Mouse (Mus musculus) heart, embryonic 11.5 days (tissue): Measurements from ENCODE around the gene Sgta. TPM values are rescaled to one million over a fixed set of nuclear protein-coding genes. Genes with fewer than 3 reads are reported as not detected.

Experiments
- ATAC-seq: fragments of 200-750 bp; cut with Nextera tagmentation; replicated peaks from 2 replicates; pipeline ENCODE4 v1.8.0; 2017; ENCODE audit warnings: moderate library complexity; ENCODE audit not compliant: insufficient number of reproducible peaks, low FRiP score, low TSS enrichment
- H3K27ac ChIP-seq: fragments of 300-500 bp; sonication (generic); 2 replicates; pipeline ENCODE4 v1.5.1; 2014; ENCODE audit warnings: mild to moderate bottlenecking, low read depth, low read length
- H3K27me3 ChIP-seq: fragments of 300-500 bp; sonication (generic); 2 replicates; pipeline ENCODE4 v1.6.1; 2014; ENCODE audit warnings: mild to moderate bottlenecking, low read length, mixed read lengths; ENCODE audit not compliant: control insufficient read depth, insufficient read depth
- H3K36me3 ChIP-seq: fragments of 300-500 bp; sonication (generic); 2 replicates; pipeline ENCODE4 v1.6.1; 2014; ENCODE audit warnings: mild to moderate bottlenecking, low read length, moderate library complexity, mixed read lengths; ENCODE audit not compliant: control insufficient read depth, insufficient read depth
- H3K4me1 ChIP-seq: fragments of 300-500 bp; sonication (generic); 2 replicates; pipeline ENCODE4 v1.6.1; 2014; ENCODE audit warnings: low read length; ENCODE audit not compliant: control insufficient read depth, insufficient read depth
- H3K4me2 ChIP-seq: fragments of 300-500 bp; sonication (generic); 2 replicates; pipeline ENCODE4 v1.6.1; 2014; ENCODE audit warnings: mild to moderate bottlenecking, moderate library complexity
- H3K4me3 ChIP-seq: fragments of 300-500 bp; sonication (generic); 2 replicates; pipeline ENCODE4 v1.5.1; 2014; ENCODE audit warnings: low read depth, low read length
- H3K9ac ChIP-seq: fragments of 300-500 bp; sonication (generic); 2 replicates; pipeline ENCODE4 v1.6.1; 2014; ENCODE audit warnings: mild to moderate bottlenecking, low read depth, low read length, moderate library complexity
- H3K9me3 ChIP-seq: fragments of 300-500 bp; sonication (generic); replicated peaks from 2 replicates; pipeline ENCODE4 v1.6.1; 2016; ENCODE audit warnings: low read length; ENCODE audit not compliant: control insufficient read depth
- WGBS: fragments of 180-500 bp; shearing (Covaris S2); extraction: QIAGEN DNeasy Blood & Tissue Kit; methylation state at CpG from one replicate; pipeline ENCODE4 v1.1.7; 2014; ENCODE audit not compliant: insufficient replicate concordance; 5-methylcytosine and 5-hydroxymethylcytosine counted together
- polyA plus RNA-seq: library from polyadenylated mRNA; unstranded; fragments of >200 nt; fragmentation: Nextera tagmentation; extraction: Ambion mirVana; gene quantifications from 2 replicates; pipeline ENCODE4 v1.2.1, GENCODE M21; 2014

Gene Sgta
- polyA plus RNA-seq, 1 experiment from 2014 or later, result 130 TPM

DNA sequence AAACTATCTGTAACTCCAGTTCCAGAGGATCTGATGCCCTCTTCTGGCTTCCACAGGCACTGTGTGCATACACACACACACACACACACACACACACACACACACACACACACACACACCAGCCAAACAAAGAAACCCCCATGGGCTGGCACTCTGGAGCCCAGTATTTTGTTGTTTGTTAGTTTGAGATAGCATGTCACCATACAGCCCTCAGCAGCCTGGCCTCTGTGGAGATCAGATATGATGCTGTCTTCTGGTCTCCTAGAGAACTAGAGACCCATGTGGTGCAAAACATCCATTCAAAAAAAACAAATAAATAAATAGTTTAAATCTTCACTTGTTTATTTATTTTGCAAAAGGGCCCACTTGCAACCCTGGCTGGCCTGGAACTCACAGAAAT, 31.8 kb downstream of the Sgta start:
- no peak for ATAC-seq
- Histone ChIP-seq H3K4me1 (peaks cover 10% of the 10 kb centered on the region; the same call in 1 of the 2 replicates), H3K36me3 (0 out of 2 replicates have a peak, but pooled peaks cover 2% of the 10 kb centered on the region), H3K9me3 (no peaks in the 10 kb centered on the region), H3K4me2 (no peak overlapping the region), H3K4me3 (no peak overlapping the region), H3K27me3 (peaks cover 29% of the 10 kb centered on the region), H3K9ac (no peak overlapping the region), H3K27ac (no peak overlapping the region)

DNA sequence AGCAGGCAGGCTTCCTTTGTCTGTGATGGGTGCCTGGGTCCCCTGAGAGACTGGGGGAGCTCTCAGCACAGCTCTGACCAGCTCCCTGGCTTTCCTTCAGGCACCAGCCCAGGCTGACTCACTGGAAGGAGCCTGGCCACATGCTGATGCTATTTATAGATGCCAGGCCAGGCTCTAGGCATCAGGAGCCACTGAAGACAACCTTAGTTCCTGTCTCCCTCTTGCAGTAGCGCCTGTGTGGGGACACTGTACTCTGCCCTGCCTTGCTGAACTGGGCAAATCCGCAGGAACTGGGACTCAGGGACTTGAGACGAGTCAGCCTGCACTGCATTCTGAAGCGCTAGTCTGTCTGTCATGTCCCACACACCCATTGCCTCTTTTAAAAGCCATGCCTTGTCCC, 32.6 kb downstream of the Sgta start:
- H3K4me2 ChIP-seq, result no peak overlapping the region
- H3K9ac ChIP-seq, result no peak overlapping the region
- peaks cover 34% of the 10 kb centered on the region for H3K27me3 ChIP-seq
- 57% methylated on average over 4 of the region's 4 CpGs for WGBS
- ATAC-seq, result no peak
- H3K4me3 ChIP-seq, result no peak overlapping the region
- no peaks in the 10 kb centered on the region for H3K9me3 ChIP-seq
- peaks cover 10% of the 10 kb centered on the region; the same call in 1 of the 2 replicates for H3K4me1 ChIP-seq
- H3K27ac ChIP-seq, result 0 out of 2 replicates have a peak overlapping the region, but pooled peaks have one; percentile 22
- H3K36me3 ChIP-seq, result 0 out of 2 replicates have a peak, but pooled peaks cover 2% of the 10 kb centered on the region

DNA sequence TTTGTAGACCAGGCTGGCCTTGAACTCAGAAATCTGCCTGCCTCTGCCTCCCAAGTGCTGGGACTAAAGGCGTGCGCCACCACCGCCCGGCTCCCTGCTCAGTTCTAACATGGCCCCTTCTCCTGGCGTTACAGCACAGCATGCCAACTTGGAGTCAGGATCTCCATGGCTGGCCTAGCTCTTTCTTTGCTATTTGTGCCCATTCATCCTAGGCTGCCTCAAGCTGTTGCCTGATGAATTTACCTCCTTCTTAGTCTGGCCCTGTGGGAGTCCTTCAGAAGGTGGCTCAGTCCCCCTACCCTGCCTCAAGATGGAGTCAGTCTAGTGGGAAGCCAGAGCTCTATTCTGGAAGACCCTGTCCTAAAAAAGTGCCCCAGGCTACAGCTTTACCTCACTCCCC, 33.1 kb downstream of the Sgta start:
- Histone ChIP-seq H3K36me3 (0 out of 2 replicates have a peak, but pooled peaks cover 2% of the 10 kb centered on the region), H3K9me3 (no peaks in the 10 kb centered on the region), H3K4me3 (no peak overlapping the region), H3K27me3 (peaks cover 39% of the 10 kb centered on the region), H3K9ac (no peak overlapping the region), H3K27ac (no peak overlapping the region), H3K4me1 (peaks cover 10% of the 10 kb centered on the region; the same call in 1 of the 2 replicates), H3K4me2 (no peak overlapping the region)
- WGBS, result 91% methylated on average over 5 of the region's 5 CpGs
- ATAC-seq, result no peak

DNA sequence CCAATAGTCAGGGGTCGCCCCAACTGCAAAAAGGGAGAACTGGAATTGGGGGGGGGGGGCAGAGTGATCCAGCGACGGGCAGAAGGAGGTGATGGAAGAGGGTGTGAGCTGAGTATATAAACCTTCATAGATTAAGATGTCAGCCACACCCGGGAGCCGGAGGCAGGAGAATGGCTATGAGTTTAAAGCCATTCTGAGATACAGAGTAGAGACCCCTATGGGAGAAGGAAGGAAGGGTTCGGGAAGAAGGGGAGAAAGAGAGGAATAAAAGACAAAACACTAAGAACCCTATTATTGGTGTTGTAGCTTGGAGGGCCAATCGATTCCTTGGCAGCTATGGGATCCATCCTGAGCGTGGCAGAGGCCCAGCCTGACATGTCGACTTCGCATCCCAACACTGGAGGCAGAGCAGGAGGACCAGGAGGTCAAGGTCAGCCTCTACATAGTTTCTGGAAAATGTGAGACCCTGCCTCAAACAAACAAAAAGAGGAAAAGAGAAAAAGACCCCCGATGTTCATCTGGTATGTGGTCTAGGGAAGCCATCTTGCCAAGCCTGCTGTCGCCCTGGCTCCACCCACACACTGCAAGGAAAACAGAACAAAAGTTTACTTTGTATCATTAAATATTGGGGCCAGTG, 34.2 kb downstream of the Sgta start, which contains the start of gene Diras1:
Diras1 (minus strand) TSS at position 24 of the 637 bp plus-strand sequence.
- WGBS, result 53% methylated on average over 12 of the region's 12 CpGs

DNA sequence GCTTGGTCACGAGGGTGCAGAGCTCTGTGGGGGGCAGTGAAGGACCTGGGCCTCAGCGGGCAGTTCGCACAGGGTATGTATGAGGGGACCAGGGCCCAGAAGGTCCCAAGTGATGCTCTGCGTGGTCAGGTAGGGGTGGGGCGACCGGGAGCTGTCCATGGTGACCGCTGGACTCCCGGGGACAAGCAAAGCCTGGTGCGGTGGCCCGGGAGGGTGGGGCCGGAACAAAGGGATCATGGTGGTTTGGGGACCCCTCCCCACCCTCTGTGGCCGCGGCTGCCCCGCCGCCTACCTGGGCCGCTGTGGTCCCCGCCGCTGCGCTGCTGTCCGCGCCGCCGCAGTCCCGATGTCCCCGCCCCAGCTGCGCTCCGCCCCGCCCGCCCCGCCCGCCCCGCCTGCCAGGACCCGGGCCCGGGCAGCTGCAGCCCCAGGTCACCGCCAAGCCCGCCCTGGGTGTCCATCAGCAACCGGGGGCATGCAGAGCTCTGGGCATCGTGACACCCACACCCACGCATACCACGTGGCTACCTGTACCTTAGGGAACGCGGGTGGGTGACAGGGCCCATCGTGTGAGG, 34.8 kb downstream of the Sgta start:
- Histone ChIP-seq H3K36me3 (no peaks in the 10 kb centered on the region), H3K4me1 (peaks cover 10% of the 10 kb centered on the region; the same call in 1 of the 2 replicates), H3K4me3 (peak overlapping the region; percentile 26), H3K9me3 (no peaks in the 10 kb centered on the region), H3K9ac (no peak overlapping the region), H3K27me3 (peaks cover 49% of the 10 kb centered on the region), H3K27ac (no peak overlapping the region), H3K4me2 (peak overlapping the region; percentile 57)
- WGBS, result 3% methylated on average over 26 of the region's 43 CpGs
- peak; percentile 32; the same call in 1 of the 2 replicates for ATAC-seq

More for the DNA sequence above, 34.2 kb downstream of the Sgta start, which contains the start of gene Diras1:
- H3K4me2 ChIP-seq, result peak within 1 kb of the TSS; percentile 57
- peaks cover 10% of the 10 kb centered on the region; the same call in 1 of the 2 replicates for H3K4me1 ChIP-seq
- no peaks in the 10 kb centered on the region for H3K9me3 ChIP-seq
- no peak; the same call in 1 of the 2 replicates for ATAC-seq
- H3K4me3 ChIP-seq, result peak within 1 kb of the TSS; percentile 26
- H3K9ac ChIP-seq, result no peak within 1 kb of the TSS
- peaks cover 48% of the 10 kb centered on the region for H3K27me3 ChIP-seq
- no peak within 1 kb of the TSS for H3K27ac ChIP-seq
- H3K36me3 ChIP-seq, result 0 out of 2 replicates have a peak, but pooled peaks cover 2% of the 10 kb centered on the region

DNA sequence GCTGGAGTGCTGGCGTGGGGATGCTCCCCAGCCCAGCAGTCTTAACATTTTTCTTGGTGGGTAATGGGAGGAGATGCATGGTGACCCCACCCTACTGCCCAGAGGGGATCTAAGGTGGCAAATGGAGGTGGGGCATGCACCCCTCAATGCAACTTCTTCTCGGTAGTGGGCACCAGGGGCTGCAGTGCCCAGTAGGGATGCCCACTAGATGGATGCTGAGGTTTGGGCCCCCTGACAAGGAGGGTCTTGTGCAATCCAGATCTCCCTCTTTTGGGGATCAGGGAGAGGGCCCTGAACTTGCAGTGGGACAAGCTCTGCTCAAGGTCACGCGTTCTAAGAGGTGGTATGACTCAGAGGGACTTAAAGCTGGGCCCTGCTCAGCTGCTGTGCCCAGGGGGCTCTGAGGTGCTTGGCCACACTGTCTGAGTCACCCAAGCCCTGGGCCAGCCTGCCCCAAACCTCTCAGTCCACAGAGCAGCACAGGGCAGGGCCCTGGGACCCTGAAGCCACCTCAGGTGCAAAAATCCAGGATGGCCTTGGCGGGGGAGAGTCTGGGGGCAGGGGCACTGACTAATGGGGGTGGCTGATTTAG, 35.5 kb downstream of the Sgta start:
- no peak for ATAC-seq
- no peak overlapping the region for H3K27ac ChIP-seq
- H3K4me2 ChIP-seq, result no peak overlapping the region
- H3K4me3 ChIP-seq, result no peak overlapping the region
- H3K36me3 ChIP-seq, result no peaks in the 10 kb centered on the region
- H3K9me3 ChIP-seq, result no peaks in the 10 kb centered on the region
- H3K9ac ChIP-seq, result no peak overlapping the region
- WGBS, result 65% methylated on average over 5 of the region's 5 CpGs
- H3K27me3 ChIP-seq, result peaks cover 52% of the 10 kb centered on the region
- H3K4me1 ChIP-seq, result peaks cover 10% of the 10 kb centered on the region; the same call in 1 of the 2 replicates

DNA sequence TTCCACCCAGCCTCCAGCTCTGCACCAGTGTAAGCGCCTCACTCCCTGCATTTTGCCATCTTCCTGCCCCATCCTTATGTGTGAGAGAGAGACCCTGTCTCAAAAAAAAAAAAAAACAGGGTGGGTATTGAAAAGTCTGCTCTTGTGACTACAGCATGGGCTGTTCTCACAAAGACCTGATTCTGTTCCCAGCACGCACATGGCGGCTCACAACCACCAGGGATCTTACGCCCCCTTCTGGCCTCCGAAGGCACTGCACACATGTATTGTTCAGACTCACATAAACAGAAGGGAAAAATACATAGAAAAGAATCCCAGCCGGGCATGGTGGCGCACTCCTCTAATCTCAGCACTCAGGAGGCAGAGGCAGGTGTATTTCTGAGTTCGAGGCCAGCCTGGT, 37.2 kb downstream of the Sgta start:
- no peak overlapping the region for H3K9ac ChIP-seq
- H3K27ac ChIP-seq, result no peak overlapping the region
- H3K4me3 ChIP-seq, result no peak overlapping the region
- H3K4me2 ChIP-seq, result no peak overlapping the region
- ATAC-seq, result no peak
- WGBS, result 59% methylated on average over 8 of the region's 8 CpGs
- peaks cover 52% of the 10 kb centered on the region for H3K27me3 ChIP-seq
- H3K4me1 ChIP-seq, result peaks cover 10% of the 10 kb centered on the region; the same call in 1 of the 2 replicates
- H3K36me3 ChIP-seq, result no peaks in the 10 kb centered on the region
- H3K9me3 ChIP-seq, result no peaks in the 10 kb centered on the region

DNA sequence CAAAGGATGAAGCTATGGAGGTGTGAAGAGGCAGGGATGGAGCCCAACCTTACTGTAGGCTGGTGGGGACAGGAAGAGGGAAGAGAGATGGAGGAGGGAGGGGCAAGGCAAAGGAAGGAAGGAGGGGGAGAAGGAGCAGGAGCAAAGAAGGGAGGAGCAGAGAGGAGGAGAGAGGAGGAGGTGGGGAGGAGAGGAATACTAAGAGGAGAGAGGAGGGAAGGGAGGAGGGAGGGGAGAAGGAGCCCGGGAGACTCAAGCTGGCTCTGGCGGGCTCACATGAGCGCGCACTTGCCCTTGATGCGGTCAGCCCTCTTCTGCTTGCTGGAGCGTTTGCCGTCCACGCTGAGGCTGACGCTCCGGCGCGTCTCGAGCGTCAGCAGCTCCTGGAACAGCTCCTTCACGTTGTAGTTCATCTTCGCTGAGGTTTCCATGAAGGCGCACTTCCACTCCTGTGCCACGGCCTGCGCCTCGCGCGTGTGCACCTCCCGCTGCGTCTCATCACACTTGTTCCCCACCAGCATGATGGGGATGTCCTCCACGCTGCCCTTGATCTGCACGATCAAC, 38.4 kb downstream of the Sgta start:
- Histone ChIP-seq H3K27ac (no peak overlapping the region), H3K27me3 (peaks cover 52% of the 10 kb centered on the region), H3K9ac (no peak overlapping the region), H3K4me3 (no peak overlapping the region), H3K4me2 (peak overlapping the region; percentile 35), H3K9me3 (no peaks in the 10 kb centered on the region), H3K36me3 (no peaks in the 10 kb centered on the region), H3K4me1 (peaks cover 5% of the 10 kb centered on the region; the same call in 1 of the 2 replicates)
- 8% methylated on average over 26 of the region's 26 CpGs for WGBS
- ATAC-seq, result no peak
